Mouse (Mus musculus) brown adipose tissue, adult 24 weeks (tissue): Measurements from ENCODE around the gene Gnb5. TPM values are rescaled to one million over a fixed set of nuclear protein-coding genes. Genes with fewer than 3 reads are reported as not detected.

Experiments
- polyA plus RNA-seq: library from polyadenylated mRNA; stranded (reverse); fragments of >200 nt; gene quantifications from 2 replicates; pipeline ENCODE4 v1.2.4, GENCODE M21; 2012; ENCODE audit not compliant: missing spikeins, insufficient read depth, insufficient read length

Gnb5 gene
- polyA plus RNA-seq, 1 experiment, result 21.2 TPM

Other genes starting within 250 kb of the Gnb5 start
- 25.7 and 66.6 TPM in 2 replicates for gene Myo5a, start 235.3 kb upstream of the Gnb5 start, polyA plus RNA-seq
- 16.9 and 18.4 TPM in 2 replicates for gene Myo5c, start 74.3 kb upstream of the Gnb5 start, polyA plus RNA-seq
- not detected in 2 replicates for gene Bcl2l10, start 41.5 kb downstream of the Gnb5 start, polyA plus RNA-seq
- gene Mapk6, start 103.7 kb downstream of the Gnb5 start, polyA plus RNA-seq, result 12.0 and 16.0 TPM in 2 replicates
- 19.0 and 21.4 TPM in 2 replicates for gene Leo1, start 135.2 kb downstream of the Gnb5 start, polyA plus RNA-seq